Mouse (Mus musculus) CH12.LX (cell line): ENCODE measurements around the gene Gpr179.
A peak's percentile ranks its signal among the peaks of the same experiment; 100 is the strongest.

Experiments used
- BHLHE40 ChIP-seq: IDR thresholded peaks from 2 replicates; pipeline ENCODE4 v1.6.1; 2011; ENCODE audit warnings: mild to moderate bottlenecking, low read depth, low read length, improper control_type of control experiment
- CTCF ChIP-seq, 2 experiments: IDR thresholded peaks in 1 of 2; conservative IDR thresholded peaks in 1 of 2; 2 replicates each; pipeline ENCODE4 v1.5.1; 2011 to 2012; ENCODE audit warnings: low read depth in 2 of 2, low read length in 2 of 2, improper control_type of control experiment in 1 of 2, inconsistent platforms in 1 of 2, mild to moderate bottlenecking in 1 of 2, moderate library complexity in 1 of 2
- ELF1 ChIP-seq: IDR thresholded peaks from 2 replicates; pipeline ENCODE4 v1.6.1; 2014; ENCODE audit warnings: low read depth, mild to moderate bottlenecking, inconsistent platforms, low read length, improper control_type of control experiment
- JUN ChIP-seq: IDR thresholded peaks from 2 replicates; pipeline ENCODE4 v1.6.1; 2011; ENCODE audit warnings: low read depth, mild to moderate bottlenecking, low read length, improper control_type of control experiment, moderate library complexity; ENCODE audit not compliant: insufficient read depth
- KAT2A ChIP-seq: IDR thresholded peaks from 2 replicates; pipeline ENCODE4 v1.6.1; 2012; ENCODE audit warnings: low read length, improper control_type of control experiment, inconsistent platforms; ENCODE audit not compliant: insufficient replicate concordance
- MAX ChIP-seq: IDR thresholded peaks from 2 replicates; pipeline ENCODE4 v1.6.1; 2011; ENCODE audit warnings: low read length, improper control_type of control experiment
- POLR2A ChIP-seq: IDR thresholded peaks from 2 replicates; pipeline ENCODE4 v1.6.1; 2011; ENCODE audit warnings: low read depth, mild to moderate bottlenecking, improper control_type of control experiment, low read length
- RAD21 ChIP-seq: IDR thresholded peaks from 2 replicates; pipeline ENCODE4 v1.6.1; 2011; ENCODE audit warnings: low read depth, mild to moderate bottlenecking, low read length, improper control_type of control experiment, moderate library complexity
- SIN3A ChIP-seq: IDR thresholded peaks from 2 replicates; pipeline ENCODE4 v1.6.1; 2012; ENCODE audit warnings: low read length, improper control_type of control experiment, inconsistent platforms
- SMC3 ChIP-seq: IDR thresholded peaks from 2 replicates; pipeline ENCODE4 v1.6.1; 2011; ENCODE audit warnings: low read depth, low read length, improper control_type of control experiment
- TBP ChIP-seq: conservative IDR thresholded peaks from 2 replicates; pipeline ENCODE4 v1.6.1; 2011; ENCODE audit warnings: low read depth, low read length, improper control_type of control experiment
- USF1 ChIP-seq: IDR thresholded peaks from 2 replicates; pipeline ENCODE4 v1.6.1; 2014; ENCODE audit warnings: low read depth, mild to moderate bottlenecking, inconsistent platforms, low read length, improper control_type of control experiment
- ZMIZ1 ChIP-seq: IDR thresholded peaks from 2 replicates; pipeline ENCODE4 v1.6.1; 2012; ENCODE audit warnings: low read depth, mild to moderate bottlenecking, inconsistent platforms, low read length, improper control_type of control experiment

DNA sequence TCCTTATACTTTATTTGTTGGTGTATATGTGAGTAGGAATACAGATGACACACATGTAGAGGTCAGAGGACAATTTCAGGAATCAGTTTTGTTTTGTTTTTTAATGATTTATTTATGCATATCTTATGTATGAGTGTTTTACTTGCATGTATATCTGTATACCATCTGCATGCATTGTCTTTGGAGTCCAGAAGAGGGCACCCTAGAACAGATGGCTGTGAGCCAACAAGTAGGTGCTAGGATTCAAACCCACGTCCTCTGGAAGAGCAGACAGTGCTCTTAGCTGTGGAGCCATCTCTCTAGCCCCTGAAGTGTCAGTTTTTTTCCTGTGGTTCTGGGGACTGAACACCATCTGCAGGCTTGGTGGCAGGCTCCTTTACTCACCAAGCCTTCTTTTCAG lies 26.7 kb downstream of the Gpr179 start:
- no peak for TF ChIP-seq SMC3
- TF ChIP-seq TBP, result no peak
- TF ChIP-seq MAX, result no peak
- no peak for TF ChIP-seq RAD21
- TF ChIP-seq BHLHE40, result no peak
- TF ChIP-seq CTCF (conservative IDR thresholded peaks at IDR 0.05 in 1 of 2, IDR thresholded peaks at IDR 0.05 in 1 of 2; ENCODE audit: low read depth in 2 of 2, low read length in 2 of 2), result peak; percentile 57 to 59
- no peak for TF ChIP-seq USF1
- TF ChIP-seq ZMIZ1, result no peak
- TF ChIP-seq KAT2A, result no peak
- TF ChIP-seq SIN3A, result no peak
- no peak for TF ChIP-seq POLR2A
- no peak for TF ChIP-seq ELF1
- TF ChIP-seq JUN, result no peak
